ENCODE assay signal across 8 mouse cellular contexts in the genomic region with DNA sequence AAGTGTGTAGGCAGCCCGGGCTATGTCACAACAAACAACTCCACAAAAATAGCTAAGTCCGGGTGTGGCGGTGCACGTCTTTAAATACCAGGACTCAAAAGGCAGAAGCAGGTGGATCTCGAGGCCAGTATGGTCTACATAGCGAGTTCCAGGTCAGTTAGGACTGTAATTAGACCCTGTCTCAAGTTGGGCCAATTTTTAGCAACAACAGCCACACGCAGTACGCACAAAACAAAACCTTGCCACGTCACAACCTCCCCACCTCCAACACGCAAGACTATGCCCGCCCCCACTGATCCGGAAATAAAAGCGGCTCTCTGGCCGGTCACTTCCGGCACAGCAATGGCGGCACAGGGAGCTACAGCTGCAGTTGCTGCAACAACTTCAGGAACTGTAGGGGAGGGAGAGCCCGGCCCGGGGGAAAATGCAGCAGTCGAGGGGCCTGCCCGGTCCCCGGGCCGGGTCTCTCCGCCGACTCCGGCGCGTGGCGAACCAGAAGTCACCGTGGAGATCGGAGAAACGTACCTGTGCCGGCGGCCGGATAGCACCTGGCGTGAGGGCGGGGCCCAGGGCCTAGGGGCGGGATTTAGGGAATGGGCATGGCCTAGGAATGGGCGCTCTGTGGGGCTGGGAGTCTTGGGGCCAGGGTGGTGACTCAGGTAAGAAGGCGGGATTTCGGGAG. TPM values are rescaled to one million over a fixed set of nuclear protein-coding genes. Genes with fewer than 3 reads are reported as not detected.
DNase-seq lines count a peak whose midpoint lies in the region; ATAC-seq and TF ChIP-seq lines count a peak whose summit lies in the region.

A gene (plus strand): TSS at position 327 of the 682 bp plus-strand sequence.

- H3K9ac ChIP-seq in kidney, embryonic 15.5 days: peak within 1 kb of the TSS; percentile 82
- H3K9ac ChIP-seq in limb, embryonic 15.5 days: peak within 1 kb of the TSS; percentile 87
- peak within 1 kb of the TSS; percentile 83 for H3K9ac ChIP-seq in midbrain, postnatal 0 days (replicated peaks; ENCODE audit: low read length, poor library complexity, severe bottlenecking)

- H3K36me3 ChIP-seq in heart, embryonic 10.5 days: peaks cover 55% of the 10 kb centered on the region
- peaks cover 58% of the 10 kb centered on the region for H3K36me3 ChIP-seq in kidney, embryonic 15.5 days
- peaks cover 49% of the 10 kb centered on the region for H3K36me3 ChIP-seq in limb, embryonic 15.5 days
- peaks cover 30% of the 10 kb centered on the region for H3K36me3 ChIP-seq in midbrain, postnatal 0 days (ENCODE audit: insufficient read depth, low read length)

- H3K4me2 ChIP-seq in kidney, embryonic 15.5 days: peak within 1 kb of the TSS; percentile 82
- peak within 1 kb of the TSS; percentile 62 for H3K4me2 ChIP-seq in limb, embryonic 15.5 days
- H3K4me2 ChIP-seq in midbrain, postnatal 0 days (ENCODE audit: low read depth, low read length, poor library complexity, severe bottlenecking): peak within 1 kb of the TSS; percentile 60

- peak within 1 kb of the TSS; percentile 90 for H3K4me3 ChIP-seq in heart, embryonic 10.5 days
- H3K4me3 ChIP-seq in kidney, embryonic 15.5 days (replicated peaks): peak within 1 kb of the TSS; percentile 85
- H3K4me3 ChIP-seq in limb, embryonic 15.5 days: peak within 1 kb of the TSS; percentile 94
- H3K4me3 ChIP-seq in midbrain, postnatal 0 days (ENCODE audit: low read depth, low read length): peak within 1 kb of the TSS; percentile 98

- DNase-seq in CD4-positive helper T cell, adult 2 months (ENCODE audit: low read depth, low spot score): peak; percentile 93
- peak; percentile 97 for DNase-seq in brain, embryonic 14.5 days (ENCODE audit: low read depth)
- DNase-seq in heart, embryonic 10.5 days (ENCODE audit: low spot score): peak; percentile 97
- DNase-seq in midbrain, postnatal 0 days (ENCODE audit: low spot score): peak; percentile 95
- DNase-seq in spleen, postnatal 14 days (ENCODE audit: low spot score in 2 of 2): peak; percentile 68 to 75

- H3K9me3 ChIP-seq in heart, embryonic 10.5 days: no peaks in the 10 kb centered on the region
- H3K9me3 ChIP-seq in kidney, embryonic 15.5 days (replicated peaks): no peaks in the 10 kb centered on the region
- no peaks in the 10 kb centered on the region for H3K9me3 ChIP-seq in limb, embryonic 15.5 days
- H3K9me3 ChIP-seq in midbrain, postnatal 0 days (ENCODE audit: low read length): no peaks in the 10 kb centered on the region

- TF ChIP-seq POLR2A in brain, embryonic 14.5 days (IDR thresholded peaks at IDR 0.05; ENCODE audit: borderline replicate concordance, extremely low read depth, insufficient read depth, insufficient read length, poor library complexity, severe bottlenecking): 0 out of 2 replicates have a peak, but pooled peaks have one; percentile 36

- H3K4me1 ChIP-seq in heart, embryonic 10.5 days: peaks cover 11% of the 10 kb centered on the region
- peaks cover 14% of the 10 kb centered on the region for H3K4me1 ChIP-seq in kidney, embryonic 15.5 days
- H3K4me1 ChIP-seq in limb, embryonic 15.5 days: peaks cover 7% of the 10 kb centered on the region
- no peaks in the 10 kb centered on the region for H3K4me1 ChIP-seq in midbrain, postnatal 0 days (ENCODE audit: insufficient read depth, low read length)

- peak within 1 kb of the TSS; percentile 91 for H3K27ac ChIP-seq in heart, embryonic 10.5 days
- peak within 1 kb of the TSS; percentile 91 for H3K27ac ChIP-seq in kidney, embryonic 15.5 days
- H3K27ac ChIP-seq in limb, embryonic 15.5 days: peak within 1 kb of the TSS; percentile 94
- peak within 1 kb of the TSS; percentile 82 for H3K27ac ChIP-seq in midbrain, postnatal 0 days (ENCODE audit: low read depth, low read length)

- no peaks in the 10 kb centered on the region for H3K27me3 ChIP-seq in heart, embryonic 10.5 days (ENCODE audit: insufficient read depth, poor library complexity, severe bottlenecking)
- no peaks in the 10 kb centered on the region for H3K27me3 ChIP-seq in kidney, embryonic 15.5 days
- H3K27me3 ChIP-seq in limb, embryonic 15.5 days: no peaks in the 10 kb centered on the region
- H3K27me3 ChIP-seq in midbrain, postnatal 0 days (ENCODE audit: insufficient read depth, low read length): no peaks in the 10 kb centered on the region

- 1% methylated on average over 40 of the region's 40 CpGs for WGBS in heart, embryonic 10.5 days
- 1% methylated on average over 40 of the region's 40 CpGs for WGBS in kidney, embryonic 15.5 days
- WGBS in limb, embryonic 15.5 days: 1% methylated on average over 40 of the region's 40 CpGs
- 1% methylated on average over 40 of the region's 40 CpGs for WGBS in midbrain, postnatal 0 days

- no peak for TF ChIP-seq CTCF in brain, embryonic 14.5 days (IDR thresholded peaks at IDR 0.05; ENCODE audit: borderline replicate concordance, extremely low read depth, insufficient read depth, insufficient read length)
- no peak for TF ChIP-seq CTCF in midbrain, postnatal 0 days (IDR thresholded peaks at IDR 0.05)

- ATAC-seq in erythroblast, adult 5-6 weeks (replicated peaks; ENCODE audit: low FRiP score, poor library complexity, severe bottlenecking): peak; percentile 98
- peak; percentile 97 for ATAC-seq in kidney, embryonic 15.5 days (replicated peaks; ENCODE audit: low FRiP score)
- peak; percentile 90 for ATAC-seq in limb, embryonic 15.5 days (ENCODE audit: insufficient number of reproducible peaks, low FRiP score, low TSS enrichment, low read depth)
- ATAC-seq in midbrain, postnatal 0 days (ENCODE audit: low FRiP score): peak; percentile 93

RNA-seq across cellular contexts. Expression of the gene that starts here (rescaled TPM):
- 44.8 and 47.7 TPM in 2 replicates for polyA plus RNA-seq in brain, embryonic 14.5 days (2012; rRNA removed)
- total RNA-seq in erythroblast, adult 5-6 weeks (2015; ENCODE audit: low replicate concordance): 3.5 and 4.4 TPM in 2 replicates
- total RNA-seq in erythroblast, adult 5-6 weeks (2017; ENCODE audit: low replicate concordance): 9.5 and 16.4 TPM in 2 replicates
- 31.0 and 39.7 TPM in 2 replicates for polyA plus RNA-seq in heart, embryonic 10.5 days (2016; fragmentation: Nextera tagmentation; extraction: Ambion mirVana)
- 41.8 and 43.5 TPM in 2 replicates for polyA plus RNA-seq in kidney, embryonic 15.5 days (2015; fragmentation: Nextera tagmentation; extraction: Ambion mirVana)
- polyA plus RNA-seq in limb, embryonic 15.5 days (2015; fragmentation: Nextera tagmentation; extraction: Ambion mirVana): 37.8 and 38.7 TPM in 2 replicates
- total RNA-seq in midbrain, postnatal 0 days (2014; rRNA removed): 28.1 and 33.7 TPM in 2 replicates
- polyA plus RNA-seq in midbrain, postnatal 0 days (2015; fragmentation: Nextera tagmentation; extraction: Ambion mirVana): 34.8 TPM in 2 replicates

Comparison
In these comparisons a context has a peak if more than half of its experiments do, and no peak if none do; other contexts are left out.
1. Peak in every context shown above with its lines: DNase-seq, ATAC-seq, H3K4me3 ChIP-seq and H3K27ac ChIP-seq.